Mouse (Mus musculus) c-Kit-positive CD71-positive TER-119-positive erythroid progenitor cells, embryonic 14.5 days (primary cell): Measurements from ENCODE around the gene Tfcp2l1.
"Not testable (repeated sequence)": the region's sequence is repeated elsewhere in the genome, so short reads cannot be mapped to it uniquely, and the experiment has no call there.

Source experiments
- DNase-seq: peaks from one replicate; pipeline ENCODE4 v3.0.0-alpha.2; 2013; ENCODE audit warnings: low spot score

Gene Tfcp2l1

DNA sequence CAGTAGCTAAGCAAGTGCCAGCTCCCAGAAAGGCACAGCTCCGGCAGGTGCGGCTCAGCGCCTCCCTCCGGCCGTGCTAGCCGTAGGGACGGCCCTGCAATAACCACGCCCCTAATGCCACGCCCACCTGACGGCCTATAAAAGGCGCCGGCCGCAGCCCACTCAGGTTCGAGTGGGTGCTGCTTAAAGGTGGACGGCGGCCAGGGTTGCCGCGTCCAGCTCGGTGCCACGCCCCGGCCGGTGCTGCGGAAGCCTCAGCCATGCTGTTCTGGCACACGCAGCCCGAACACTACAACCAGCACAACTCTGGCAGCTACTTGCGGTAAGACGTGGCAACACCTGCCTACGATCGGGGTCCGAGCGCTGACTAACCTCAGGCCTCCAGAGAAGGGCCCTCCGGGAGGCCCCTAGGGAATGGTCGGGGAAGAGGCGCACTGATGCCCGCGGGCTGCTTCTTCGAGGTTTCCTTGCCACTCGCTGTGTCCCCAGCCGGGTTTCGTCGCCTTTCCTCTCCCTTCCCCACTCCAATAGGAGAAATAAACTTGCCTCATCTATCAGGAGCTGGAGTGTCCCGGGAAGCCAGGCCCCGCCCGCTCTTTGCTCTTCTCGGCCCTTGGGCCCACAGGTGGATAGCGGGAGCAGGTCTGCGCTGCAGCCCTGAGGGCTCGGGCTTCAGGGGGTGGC, at the start of gene Tfcp2l1:
Gene Tfcp2l1 (plus strand): TSS at position 165 of the 684 bp plus-strand sequence.
- DNase-seq: peak; percentile 42

- DNase-seq: no peak
Measured at GRCm38 (mm10) chr1:118580174-118580702, 47.5 kb upstream of the Tfcp2l1 start.

DNA sequence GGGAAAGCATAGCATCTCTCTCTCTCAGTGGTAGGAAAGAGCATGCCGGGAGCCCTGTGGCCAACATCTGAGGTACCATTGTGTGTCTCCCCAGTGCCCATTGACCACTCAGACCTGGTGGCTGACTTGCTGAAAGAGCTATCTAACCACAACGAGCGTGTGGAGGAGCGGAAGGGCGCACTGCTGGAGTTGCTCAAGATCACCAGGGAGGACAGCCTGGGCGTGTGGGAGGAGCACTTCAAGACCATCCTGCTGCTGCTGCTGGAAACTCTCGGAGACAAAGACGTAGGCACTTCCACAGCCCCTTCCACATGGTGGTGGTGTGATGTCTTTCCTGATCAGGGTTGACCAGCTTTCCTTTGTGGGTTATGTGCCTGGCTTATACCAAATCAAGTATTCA, 46.6 kb upstream of the Tfcp2l1 start:
- DNase-seq: no peak

DNA sequence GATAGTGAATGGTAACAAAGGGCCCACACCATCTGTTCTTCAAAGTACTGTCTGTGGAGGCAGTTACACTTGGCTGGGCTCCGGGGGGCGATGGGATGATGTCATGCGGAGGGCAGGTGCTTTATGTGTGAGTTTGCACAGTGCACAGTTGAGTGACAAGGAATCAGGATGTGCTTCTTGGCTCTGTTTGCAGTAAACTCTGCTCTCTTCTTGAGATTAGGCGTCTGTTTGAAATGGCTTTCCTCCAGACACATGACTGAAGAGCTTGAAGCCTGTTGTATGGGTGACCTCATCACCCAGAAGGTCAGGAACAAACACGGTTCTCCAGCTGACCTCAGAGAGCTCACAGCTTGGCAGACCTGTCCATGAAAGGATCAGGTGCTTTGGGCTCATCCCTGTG, 38.0 kb upstream of the Tfcp2l1 start:
- no peak for DNase-seq

DNA sequence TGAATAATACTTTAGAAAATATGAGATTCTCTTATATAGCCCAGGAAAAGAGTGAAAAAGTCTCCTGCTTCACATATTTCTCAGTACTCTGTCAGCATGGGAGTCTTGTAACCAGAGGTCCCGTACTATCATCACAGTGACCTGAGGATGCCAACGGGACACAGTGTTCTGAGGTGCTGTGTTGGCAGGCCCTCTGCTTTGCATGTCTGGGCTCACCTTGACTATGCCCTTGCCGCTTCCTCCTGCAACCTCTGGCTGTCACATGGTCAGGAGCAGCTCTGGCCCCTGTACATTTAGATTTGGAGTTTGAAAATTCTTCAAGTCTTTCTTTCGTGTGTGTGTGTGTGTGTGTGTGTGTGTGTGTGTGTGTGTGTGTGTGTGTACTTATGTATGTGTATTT, 34.8 kb upstream of the Tfcp2l1 start:
- no peak for DNase-seq

- peak; percentile 31 for DNase-seq
Measured at GRCm38 (mm10) chr1:118595395-118595794, 32.4 kb upstream of the Tfcp2l1 start.

GRCm38 (mm10) chr1:118597475-118598213, 30.1 kb upstream of the Tfcp2l1 start:
- DNase-seq: no peak

DNA sequence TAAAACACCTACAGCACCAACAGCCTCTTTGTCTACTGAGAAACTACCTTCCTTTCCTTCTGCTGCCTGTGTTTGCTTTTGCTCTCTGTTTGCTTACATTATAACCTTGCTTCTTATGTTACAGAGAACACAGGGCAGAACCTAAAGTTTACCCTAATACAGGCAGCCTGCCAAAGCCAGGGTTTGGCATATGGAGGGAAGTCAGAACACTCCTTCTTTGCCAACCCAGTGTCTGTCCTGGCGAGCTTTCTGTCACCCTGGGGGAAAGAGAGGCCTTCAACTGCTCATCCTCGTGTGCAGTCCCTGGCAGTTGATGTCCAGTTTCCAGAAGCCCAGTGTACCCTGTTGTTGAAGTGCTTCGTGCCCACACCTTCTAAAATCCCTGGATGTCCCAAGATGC, 29.4 kb upstream of the Tfcp2l1 start:
- no peak for DNase-seq

DNA sequence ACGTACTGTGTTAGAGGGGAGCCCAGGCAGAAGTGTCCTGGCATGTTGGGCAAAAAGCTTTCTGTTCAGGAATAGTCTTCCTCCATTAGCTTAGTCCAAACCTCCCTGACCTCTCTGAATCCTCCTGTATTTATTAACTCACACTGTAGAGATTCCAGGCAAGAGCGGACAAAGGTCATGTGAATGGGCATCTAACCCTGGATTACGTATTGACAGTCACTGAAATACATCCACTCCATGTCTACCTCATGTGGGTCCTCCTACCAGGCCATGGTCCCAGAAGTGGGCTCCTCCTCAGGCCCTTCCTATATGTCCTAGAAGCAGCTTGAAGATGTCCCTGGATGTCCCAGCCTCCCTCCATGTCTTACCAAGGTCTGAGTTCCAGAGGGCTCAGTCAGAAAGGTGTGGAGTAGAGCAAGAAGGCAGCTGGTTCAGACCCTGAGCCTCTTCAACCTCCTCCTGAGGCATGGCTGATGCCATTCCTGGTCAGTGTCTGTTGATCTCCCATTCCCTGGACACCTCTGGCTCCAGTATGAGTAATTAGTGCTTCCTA, 14.0 kb upstream of the Tfcp2l1 start:
- DNase-seq: no peak

DNA sequence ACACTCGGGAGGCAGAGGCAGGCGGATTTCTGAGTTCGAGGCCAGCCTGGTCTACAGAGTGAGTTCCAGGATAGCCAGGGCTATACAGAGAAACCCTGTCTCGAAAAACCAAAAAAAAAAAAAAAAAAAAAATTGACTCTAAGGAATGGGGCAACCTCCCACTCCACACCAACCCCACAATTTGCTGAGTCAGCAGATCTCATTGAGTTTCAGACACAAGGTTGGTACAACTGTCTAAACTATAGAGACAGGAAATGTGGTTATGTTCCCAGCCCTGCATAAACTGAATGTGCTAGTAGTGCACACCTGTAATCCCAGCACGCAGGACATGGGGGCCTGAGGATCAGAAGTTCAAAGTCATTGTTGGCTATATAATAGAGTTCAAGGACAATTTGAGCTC, 6.7 kb upstream of the Tfcp2l1 start:
- not testable (repeated sequence) for DNase-seq

GRCm38 (mm10) chr1:118622857-118623256, 4.9 kb upstream of the Tfcp2l1 start:
- no peak for DNase-seq

DNA sequence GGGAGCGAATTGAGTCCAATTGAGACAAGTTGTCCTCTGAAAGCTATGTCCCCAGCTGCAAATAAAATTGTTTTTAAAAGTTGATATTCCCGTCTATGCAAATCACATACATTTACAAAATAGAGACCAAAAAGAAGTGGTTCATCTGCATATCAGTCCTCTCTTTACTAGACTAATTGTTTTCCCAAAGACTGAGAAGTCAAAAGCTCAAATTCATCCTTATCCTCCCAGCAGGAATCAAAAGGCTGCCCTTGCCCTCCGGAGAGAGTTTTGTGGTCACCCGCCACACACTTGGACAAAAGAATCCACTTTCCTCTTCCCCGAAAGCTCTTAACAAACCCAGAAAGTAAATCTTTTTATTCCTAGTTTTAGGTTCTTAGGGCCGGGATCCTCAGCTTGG, 2.3 kb upstream of the Tfcp2l1 start:
- DNase-seq: no peak

GRCm38 (mm10) chr1:118625921-118626320, 1.8 kb upstream of the Tfcp2l1 start:
- no peak for DNase-seq

DNA sequence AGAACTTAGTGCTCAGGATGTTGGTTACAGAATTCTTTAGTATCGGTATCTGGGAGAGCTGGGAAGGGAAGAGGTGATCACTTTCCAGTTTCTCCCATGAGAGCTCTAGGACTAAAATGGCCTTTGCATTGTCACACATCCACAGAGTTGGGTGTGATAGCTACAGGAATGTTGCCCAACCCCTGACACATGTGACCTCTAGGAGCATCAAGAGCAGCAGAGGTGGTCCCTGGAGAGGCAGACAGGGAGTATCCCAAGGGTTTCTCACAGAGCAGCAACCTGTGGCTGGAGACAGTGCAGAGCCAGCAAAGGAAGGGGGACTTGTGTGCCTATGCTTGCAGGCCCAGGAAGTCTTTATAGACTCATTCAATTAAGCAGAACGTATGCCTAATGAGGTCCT, 1.3 kb upstream of the Tfcp2l1 start:
- DNase-seq: no peak

DNA sequence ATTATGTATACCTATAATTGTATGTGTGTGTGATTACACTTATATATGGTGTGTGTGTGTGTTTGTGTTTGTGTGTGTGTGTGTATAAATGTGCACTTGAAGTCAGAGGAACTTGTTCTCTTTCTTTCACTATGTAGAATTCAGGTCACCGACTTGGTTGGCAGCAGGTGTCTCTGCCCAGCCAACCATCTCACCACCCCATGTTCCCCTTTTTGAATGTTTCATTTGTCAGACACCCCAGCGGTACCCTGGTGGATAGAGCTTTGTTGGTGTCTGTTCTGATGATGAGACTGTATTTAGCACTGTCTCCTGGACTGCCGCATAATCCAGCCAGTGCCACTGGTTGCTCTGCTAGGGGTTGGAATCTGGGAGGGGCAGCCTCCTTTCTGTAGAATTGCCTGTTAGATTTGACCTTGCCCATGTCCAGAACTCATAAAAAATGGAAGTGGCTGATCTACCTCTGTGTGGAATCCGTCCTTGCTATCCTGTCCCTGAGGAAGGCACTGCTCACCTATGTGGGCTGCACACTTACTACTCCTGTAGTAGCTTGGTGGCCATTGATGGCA, 5.8 kb downstream of the Tfcp2l1 start:
- DNase-seq: no peak

GRCm38 (mm10) chr1:118642296-118642999, 14.7 kb downstream of the Tfcp2l1 start:
- DNase-seq: no peak

DNA sequence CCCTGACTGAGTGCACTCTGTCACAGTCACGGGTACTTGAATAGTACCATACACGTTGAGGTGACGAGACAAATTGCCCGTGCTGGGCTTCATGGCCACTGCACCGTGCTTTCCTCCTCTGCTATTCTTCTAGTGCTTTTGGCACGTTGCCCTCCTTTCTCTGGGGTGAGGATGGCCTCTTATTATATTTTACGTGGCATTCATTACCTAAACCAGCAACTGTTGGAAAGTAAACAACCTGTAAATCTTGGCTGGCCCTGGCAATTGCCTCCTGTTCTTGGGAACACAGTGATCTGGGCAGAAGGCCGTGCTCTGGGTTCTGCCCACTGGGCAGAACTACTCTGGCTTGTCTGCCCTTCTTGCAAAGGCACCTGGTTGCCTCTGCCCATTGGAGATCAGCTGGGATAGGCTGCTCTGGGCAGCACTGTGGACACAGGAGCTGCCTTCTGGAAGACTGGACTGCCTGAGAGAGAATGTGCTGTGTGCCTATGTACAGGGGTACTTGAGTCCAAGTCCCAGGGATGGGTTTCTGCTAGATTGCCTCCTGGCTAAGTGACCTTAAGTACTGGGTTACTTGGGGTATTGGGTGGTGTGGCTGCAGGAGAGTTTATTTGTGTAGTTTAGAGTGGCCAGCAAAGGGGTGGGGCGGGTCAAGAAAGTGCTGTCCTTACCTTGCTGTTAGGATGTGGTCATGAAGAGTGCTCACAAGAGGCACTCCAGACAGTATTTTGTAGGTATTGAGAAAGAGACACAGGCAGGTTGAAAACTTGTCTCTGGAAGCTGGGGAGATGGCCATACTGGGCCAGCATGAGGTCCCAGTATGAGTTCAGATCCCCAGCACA, 15.6 kb downstream of the Tfcp2l1 start:
- no peak for DNase-seq

GRCm38 (mm10) chr1:118645701-118646100, 18.0 kb downstream of the Tfcp2l1 start:
- DNase-seq: no peak

DNA sequence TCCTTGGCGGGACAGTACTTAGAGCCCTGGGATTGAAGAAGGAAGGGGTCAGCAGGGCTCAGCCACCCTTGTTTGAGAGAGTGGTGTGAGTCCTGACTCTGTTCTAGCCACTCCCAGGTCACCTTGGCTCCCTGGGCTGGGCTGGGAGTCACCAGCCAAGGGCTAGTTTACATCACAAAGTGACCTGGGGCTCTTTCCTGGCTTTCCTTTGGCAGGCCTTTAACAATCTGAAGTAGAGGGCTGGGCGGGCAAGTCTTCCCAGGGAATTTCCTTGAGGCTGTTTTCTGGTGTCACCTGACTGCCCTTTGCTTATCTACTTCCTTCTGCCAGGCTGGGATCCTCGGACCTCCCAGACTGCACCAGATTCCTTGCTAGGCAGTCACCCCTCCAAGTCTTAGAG, 20.3 kb downstream of the Tfcp2l1 start:
- DNase-seq: no peak

DNA sequence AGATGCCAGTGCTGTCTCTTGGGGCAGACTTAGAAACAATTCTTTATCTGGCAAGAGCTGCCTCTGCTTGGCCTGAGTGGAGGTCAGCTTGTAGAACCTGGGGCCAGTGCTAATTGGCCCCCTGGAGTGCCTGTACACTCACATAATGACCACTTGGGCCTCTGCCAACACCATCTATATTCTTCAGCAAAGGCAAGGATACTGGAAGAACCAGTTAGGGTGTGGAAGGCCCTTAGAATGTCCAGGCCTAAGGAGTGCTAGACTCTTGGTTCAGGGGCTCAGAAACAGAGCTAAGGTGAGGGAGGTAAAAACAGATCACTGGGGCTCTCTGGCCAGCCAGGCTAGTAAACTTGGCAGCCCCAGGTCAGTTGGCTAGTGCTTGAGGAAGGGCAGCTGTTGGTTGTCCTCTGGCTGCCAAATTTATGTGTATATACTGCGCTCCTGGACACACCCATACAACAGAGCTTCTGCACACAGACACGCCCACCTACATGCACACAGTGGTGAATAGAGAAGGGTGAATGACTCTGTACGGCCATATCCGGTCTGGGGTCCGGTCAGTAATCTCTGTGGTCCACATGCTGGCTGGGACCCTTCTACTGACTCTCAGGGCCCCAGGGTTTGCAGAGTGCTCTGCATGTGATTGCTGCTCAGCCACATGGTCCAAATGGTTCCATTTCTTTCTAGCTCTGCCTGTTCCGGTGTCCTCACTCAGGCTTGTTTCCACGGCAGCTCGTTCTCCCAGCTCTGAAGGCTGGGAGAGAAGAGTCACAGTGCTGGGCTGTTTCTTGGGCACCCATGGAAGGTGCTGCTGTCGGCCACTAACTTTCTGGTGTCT, 22.4 kb downstream of the Tfcp2l1 start:
- DNase-seq: no peak

DNA sequence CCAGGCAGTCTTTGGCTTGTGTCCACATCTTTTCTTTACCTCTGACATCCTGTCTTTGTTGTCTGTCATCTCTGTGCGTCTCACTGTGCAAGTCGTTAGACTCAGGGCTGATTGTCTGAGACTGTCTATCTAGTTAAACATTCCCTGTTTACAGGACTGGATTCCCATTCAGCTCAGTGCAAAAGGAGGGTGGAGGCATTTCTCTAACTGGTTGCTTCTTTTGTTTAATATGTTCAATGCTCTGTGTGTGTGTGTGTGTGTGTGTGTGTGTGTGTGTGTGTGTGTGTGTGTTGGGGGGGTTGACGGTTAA, 23.0 kb downstream of the Tfcp2l1 start:
- no peak for DNase-seq
